Mouse (Mus musculus): ENCODE results near the gene Ift88. TPM values are rescaled to one million over a fixed set of nuclear protein-coding genes. Genes with fewer than 3 reads are reported as not detected.

The Ift88 gene
- polyA plus RNA-seq, 1 experiment, result 6.1 TPM

- 83% methylated on average over 3 of the region's 3 CpGs for WGBS
Observed at GRCm38 (mm10) chr14:57489696-57490095, 65.8 kb downstream of the Ift88 start.

GRCm38 (mm10) chr14:57493840-57494239 is 70.0 kb downstream of the Ift88 start:
- no peaks in the 10 kb centered on the region for H3K4me1 ChIP-seq (ENCODE audit: control insufficient read depth, insufficient read depth, low read length)
- 96% methylated on average over 2 of the region's 2 CpGs for WGBS
- TF ChIP-seq POLR2A (IDR thresholded peaks at IDR 0.05; ENCODE audit: borderline replicate concordance, extremely low read depth, low read depth, low read length) (no peak), CTCF (IDR thresholded peaks at IDR 0.05; ENCODE audit: insufficient read depth, low read length) (no peak)
- no peak for DNase-seq
- H3K4me3 ChIP-seq (replicated peaks; ENCODE audit: extremely low read depth, low read depth, low read length), result no peak overlapping the region

More at GRCm38 (mm10) chr14:57489696-57490095, 65.8 kb downstream of the Ift88 start:
- H3K4me1 ChIP-seq (ENCODE audit: control insufficient read depth, insufficient read depth, low read length), result no peaks in the 10 kb centered on the region
- H3K4me3 ChIP-seq (replicated peaks; ENCODE audit: extremely low read depth, low read depth, low read length), result no peak overlapping the region
- DNase-seq, result no peak
- no peak for TF ChIP-seq CTCF (IDR thresholded peaks at IDR 0.05; ENCODE audit: insufficient read depth, low read length)
- no peak for TF ChIP-seq POLR2A (IDR thresholded peaks at IDR 0.05; ENCODE audit: borderline replicate concordance, extremely low read depth, low read depth, low read length)

GRCm38 (mm10) chr14:57503729-57504128 is 79.9 kb downstream of the Ift88 start:
- DNase-seq, result no peak
- 89% methylated on average over 6 of the region's 6 CpGs for WGBS
- Histone ChIP-seq H3K4me3 (replicated peaks; ENCODE audit: extremely low read depth, low read depth, low read length) (no peak overlapping the region), H3K4me1 (ENCODE audit: control insufficient read depth, insufficient read depth, low read length) (no peaks in the 10 kb centered on the region; the same call in 1 of the 2 replicates)
- TF ChIP-seq POLR2A (IDR thresholded peaks at IDR 0.05; ENCODE audit: borderline replicate concordance, extremely low read depth, low read depth, low read length) (no peak), CTCF (IDR thresholded peaks at IDR 0.05; ENCODE audit: insufficient read depth, low read length) (no peak)

DNA sequence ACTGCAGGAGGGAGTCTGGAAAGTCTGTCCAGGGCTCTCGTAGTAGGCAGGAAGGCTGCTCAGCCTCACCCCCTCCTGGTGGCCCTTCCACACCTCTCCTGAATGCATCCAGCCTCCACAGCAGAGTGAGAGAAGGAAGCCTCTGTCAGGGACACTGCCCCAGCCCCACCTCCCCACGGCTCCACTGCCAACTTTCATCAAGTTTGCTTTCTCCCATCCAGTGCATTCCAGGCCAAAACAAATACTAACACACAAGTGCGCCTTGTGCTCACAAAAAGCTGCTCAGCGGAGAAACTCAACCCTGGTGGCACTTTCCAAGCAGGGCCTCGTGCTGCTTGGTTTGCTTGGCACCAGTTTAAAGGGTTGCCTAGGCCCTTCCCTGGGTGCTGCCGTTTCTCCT is 85.7 kb downstream of the Ift88 start:
- DNase-seq, result peak; percentile 60
- Histone ChIP-seq H3K4me3 (replicated peaks; ENCODE audit: extremely low read depth, low read depth, low read length) (no peak overlapping the region), H3K4me1 (ENCODE audit: control insufficient read depth, insufficient read depth, low read length) (peaks cover 4% of the 10 kb centered on the region)
- 41% methylated on average over 6 of the region's 6 CpGs for WGBS
- TF ChIP-seq CTCF (IDR thresholded peaks at IDR 0.05; ENCODE audit: insufficient read depth, low read length) (no peak), POLR2A (IDR thresholded peaks at IDR 0.05; ENCODE audit: borderline replicate concordance, extremely low read depth, low read depth, low read length) (no peak)

GRCm38 (mm10) chr14:57515156-57515762 is 91.4 kb downstream of the Ift88 start:
- Histone ChIP-seq H3K4me3 (replicated peaks; ENCODE audit: extremely low read depth, low read depth, low read length) (no peak overlapping the region), H3K4me1 (ENCODE audit: control insufficient read depth, insufficient read depth, low read length) (no peaks in the 10 kb centered on the region)
- DNase-seq, result no peak
- TF ChIP-seq CTCF (IDR thresholded peaks at IDR 0.05; ENCODE audit: insufficient read depth, low read length), result no peak
- no peak for TF ChIP-seq POLR2A (IDR thresholded peaks at IDR 0.05; ENCODE audit: borderline replicate concordance, extremely low read depth, low read depth, low read length)
- 56% methylated on average over 6 of the region's 6 CpGs for WGBS

DNA sequence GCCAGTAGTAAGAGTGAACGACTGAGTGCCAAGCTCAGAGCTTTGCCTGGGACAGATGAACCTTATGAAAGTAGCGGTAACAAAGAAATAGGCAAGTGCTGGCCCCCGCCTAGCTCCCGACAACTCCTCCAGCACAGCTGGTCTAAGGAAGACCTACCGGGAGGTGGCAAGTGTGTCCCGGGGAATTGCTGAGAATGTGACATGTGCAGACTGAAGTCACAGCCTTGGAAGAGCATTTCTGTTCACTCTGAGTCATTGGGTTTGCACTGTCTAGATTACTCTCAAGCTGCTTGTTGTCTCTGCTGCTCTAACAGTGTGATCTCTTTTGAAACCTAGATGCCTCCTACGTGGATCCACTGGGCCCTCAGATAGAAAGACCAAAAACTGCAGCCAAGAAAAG is 93.1 kb downstream of the Ift88 start:
- no peak overlapping the region for H3K4me3 ChIP-seq (replicated peaks; ENCODE audit: extremely low read depth, low read depth, low read length)
- H3K4me1 ChIP-seq (ENCODE audit: control insufficient read depth, insufficient read depth, low read length), result no peaks in the 10 kb centered on the region
- DNase-seq, result no peak
- WGBS, result 84% methylated on average over 7 of the region's 7 CpGs
- no peak for TF ChIP-seq POLR2A (IDR thresholded peaks at IDR 0.05; ENCODE audit: borderline replicate concordance, extremely low read depth, low read depth, low read length)
- no peak for TF ChIP-seq CTCF (IDR thresholded peaks at IDR 0.05; ENCODE audit: insufficient read depth, low read length)

DNA sequence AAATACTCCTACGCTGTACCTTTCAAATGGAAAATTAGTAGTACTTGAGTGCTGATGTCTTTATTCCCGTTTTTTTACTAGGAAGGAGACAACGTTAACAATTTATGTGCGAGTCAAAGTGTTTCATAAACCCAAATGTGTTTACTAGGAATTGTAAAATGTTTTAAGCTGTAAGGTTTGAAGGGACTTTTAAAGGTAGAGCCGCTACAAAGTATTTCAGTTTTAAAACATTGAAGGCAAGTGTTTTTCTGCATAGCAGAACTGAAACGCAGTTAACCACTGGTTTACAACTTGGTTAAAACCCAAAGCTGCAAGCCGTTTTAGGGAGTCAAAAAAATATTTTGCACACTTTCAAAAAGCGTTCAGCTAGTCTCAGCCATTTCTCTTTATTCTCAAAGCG is 99.9 kb downstream of the Ift88 start:
- TF ChIP-seq CTCF (IDR thresholded peaks at IDR 0.05; ENCODE audit: insufficient read depth, low read length) (no peak), POLR2A (IDR thresholded peaks at IDR 0.05; ENCODE audit: borderline replicate concordance, extremely low read depth, low read depth, low read length) (no peak)
- WGBS, result 90% methylated on average over 9 of the region's 9 CpGs
- Histone ChIP-seq H3K4me1 (ENCODE audit: control insufficient read depth, insufficient read depth, low read length) (no peaks in the 10 kb centered on the region), H3K4me3 (replicated peaks; ENCODE audit: extremely low read depth, low read depth, low read length) (no peak overlapping the region)
- DNase-seq, result no peak

- H3K4me1 ChIP-seq (ENCODE audit: control insufficient read depth, insufficient read depth, low read length), result peaks cover 2% of the 10 kb centered on the region; the same call in 1 of the 2 replicates
- TF ChIP-seq CTCF (IDR thresholded peaks at IDR 0.05; ENCODE audit: insufficient read depth, low read length), result no peak
- no peak for TF ChIP-seq POLR2A (IDR thresholded peaks at IDR 0.05; ENCODE audit: borderline replicate concordance, extremely low read depth, low read depth, low read length)
- 8% methylated on average over 104 of the region's 104 CpGs for WGBS
- peak within 1 kb of the TSS; percentile 69 for H3K4me3 ChIP-seq (replicated peaks; ENCODE audit: extremely low read depth, low read depth, low read length)
- peak; percentile 38 for DNase-seq
Observed at GRCm38 (mm10) chr14:57524671-57525387, 101.0 kb downstream of the Ift88 start, which contains the start of gene Il17d. Il17d (plus strand) TSS chr14:57524777.

DNA sequence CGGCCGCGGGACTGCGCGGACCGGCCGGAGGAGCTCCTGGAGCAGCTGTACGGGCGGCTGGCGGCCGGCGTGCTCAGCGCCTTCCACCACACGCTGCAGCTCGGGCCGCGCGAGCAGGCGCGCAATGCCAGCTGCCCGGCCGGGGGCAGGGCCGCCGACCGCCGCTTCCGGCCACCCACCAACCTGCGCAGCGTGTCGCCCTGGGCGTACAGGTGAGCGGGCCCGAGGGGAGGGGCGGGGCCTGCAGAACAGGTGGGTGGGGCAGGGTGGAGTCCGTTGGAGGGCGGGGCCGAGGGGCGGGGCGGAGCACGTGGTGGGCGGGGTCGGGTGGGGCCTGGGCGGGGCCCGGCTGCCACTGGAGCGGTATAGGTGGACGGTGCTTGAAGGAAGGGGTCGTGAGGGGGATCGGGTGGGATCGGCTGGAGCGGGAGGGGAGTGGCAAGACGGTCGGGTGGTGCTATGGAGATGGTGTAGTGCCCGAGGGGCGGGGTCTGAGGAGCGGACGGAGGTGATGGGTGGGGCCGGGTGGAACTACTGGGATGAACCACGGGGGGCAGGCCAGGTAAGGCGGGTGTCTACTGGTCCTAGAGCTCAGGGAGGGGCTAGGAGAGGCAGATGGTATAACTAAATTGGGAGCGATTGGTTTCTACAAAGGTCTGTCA is 101.7 kb downstream of the Ift88 start:
- WGBS, result 2% methylated on average over 56 of the region's 60 CpGs
- DNase-seq, result peak; percentile 77

More for the DNA sequence above, 101.7 kb downstream of the Ift88 start:
- Histone ChIP-seq H3K4me1 (ENCODE audit: control insufficient read depth, insufficient read depth, low read length) (peaks cover 2% of the 10 kb centered on the region; the same call in 1 of the 2 replicates), H3K4me3 (replicated peaks; ENCODE audit: extremely low read depth, low read depth, low read length) (peak overlapping the region; percentile 69)
- TF ChIP-seq POLR2A (IDR thresholded peaks at IDR 0.05; ENCODE audit: borderline replicate concordance, extremely low read depth, low read depth, low read length) (no peak), CTCF (IDR thresholded peaks at IDR 0.05; ENCODE audit: insufficient read depth, low read length) (no peak)
